Mouse (Mus musculus): Measurements from ENCODE around the gene Rps6ka5. TPM values are rescaled to one million over a fixed set of nuclear protein-coding genes. Genes with fewer than 3 reads are reported as not detected.

Rps6ka5 gene
- polyA plus RNA-seq, 1 experiment: 2.0 TPM

DNA sequence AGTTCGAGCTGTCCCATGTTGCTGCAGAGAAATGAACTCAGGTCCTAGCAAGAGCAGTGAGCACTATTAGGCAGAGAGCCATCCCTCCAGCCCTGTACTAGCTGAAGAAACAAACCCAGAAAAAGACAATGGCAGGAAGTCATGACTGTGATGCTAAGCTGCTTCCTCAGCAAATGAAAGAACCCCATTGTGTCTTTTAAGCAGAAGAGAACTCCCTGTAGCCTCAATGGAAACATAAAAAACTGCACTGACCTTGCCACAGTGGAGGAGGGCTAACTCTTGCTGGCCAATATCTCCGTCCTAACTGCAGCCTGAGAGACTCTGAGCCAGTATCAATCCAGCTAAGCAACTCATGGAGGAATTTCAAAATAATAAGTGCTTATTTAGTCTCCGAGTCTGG, 192.8 kb downstream of the Rps6ka5 start:
- DNase-seq: no peak
- 43% methylated on average over 3 of the region's 3 CpGs for whole genome bisulfite sequencing
- H3K4me3 ChIP-seq (replicated peaks; ENCODE audit: extremely low read depth, low read depth, low read length): no peak overlapping the region
- peaks cover 8% of the 10 kb centered on the region for H3K4me1 ChIP-seq (ENCODE audit: control insufficient read depth, insufficient read depth, low read length)
- TF ChIP-seq POLR2A (IDR thresholded peaks at IDR 0.05; ENCODE audit: borderline replicate concordance, extremely low read depth, low read depth, low read length) (no peak), CTCF (IDR thresholded peaks at IDR 0.05; ENCODE audit: insufficient read depth, low read length) (no peak)

DNA sequence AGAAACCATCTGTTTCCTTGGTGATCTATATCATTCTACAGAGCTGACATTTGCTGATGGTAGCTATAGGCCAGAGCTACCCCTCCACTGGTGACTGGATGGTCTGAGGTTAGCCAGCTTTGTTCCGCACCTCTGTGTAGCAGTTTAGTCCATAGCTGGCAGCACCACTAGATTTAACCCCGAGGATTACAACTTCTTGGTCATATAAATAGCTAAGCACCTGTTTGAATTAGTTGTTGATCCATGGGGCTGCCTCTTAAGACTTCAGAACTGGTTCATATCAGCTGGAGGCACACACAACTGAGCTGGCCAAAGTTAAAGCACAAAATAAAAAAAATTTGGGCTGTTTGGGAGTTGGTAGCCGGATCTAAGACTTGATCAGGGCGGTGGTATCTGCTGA, 193.6 kb downstream of the Rps6ka5 start:
- Histone ChIP-seq H3K4me1 (ENCODE audit: control insufficient read depth, insufficient read depth, low read length) (peaks cover 2% of the 10 kb centered on the region), H3K4me3 (replicated peaks; ENCODE audit: extremely low read depth, low read depth, low read length) (no peak overlapping the region)
- no peak for TF ChIP-seq POLR2A (IDR thresholded peaks at IDR 0.05; ENCODE audit: borderline replicate concordance, extremely low read depth, low read depth, low read length)
- TF ChIP-seq CTCF (IDR thresholded peaks at IDR 0.05; ENCODE audit: insufficient read depth, low read length): no peak
- WGBS: 87% methylated on average over 4 of the region's 4 CpGs
- DNase-seq: no peak

DNA sequence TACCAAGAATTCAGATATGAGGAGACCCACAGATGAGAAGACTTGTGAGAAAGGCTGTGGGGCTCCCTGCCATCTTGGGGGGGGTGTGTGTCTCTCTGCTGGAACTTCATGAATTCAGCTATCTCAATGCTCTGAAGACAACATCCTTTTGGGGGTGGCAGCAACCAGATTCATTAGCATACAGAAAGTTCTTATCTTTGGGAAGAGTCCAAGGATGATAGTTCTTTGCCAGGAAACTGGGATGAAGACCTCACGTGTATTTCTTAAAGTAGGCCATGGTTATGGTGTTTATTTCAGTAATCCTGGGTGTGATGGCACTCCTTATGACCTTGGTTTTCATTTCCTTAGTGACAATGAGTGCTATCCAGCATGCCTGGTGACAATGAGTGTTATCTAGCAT, 195.0 kb downstream of the Rps6ka5 start:
- no peak for DNase-seq
- Histone ChIP-seq H3K4me1 (ENCODE audit: control insufficient read depth, insufficient read depth, low read length) (peaks cover 4% of the 10 kb centered on the region), H3K4me3 (replicated peaks; ENCODE audit: extremely low read depth, low read depth, low read length) (no peak overlapping the region)
- WGBS: 37% methylated on average over 1 of the region's 1 CpGs
- no peak for TF ChIP-seq POLR2A (IDR thresholded peaks at IDR 0.05; ENCODE audit: borderline replicate concordance, extremely low read depth, low read depth, low read length)
- no peak for TF ChIP-seq CTCF (IDR thresholded peaks at IDR 0.05; ENCODE audit: insufficient read depth, low read length)

DNA sequence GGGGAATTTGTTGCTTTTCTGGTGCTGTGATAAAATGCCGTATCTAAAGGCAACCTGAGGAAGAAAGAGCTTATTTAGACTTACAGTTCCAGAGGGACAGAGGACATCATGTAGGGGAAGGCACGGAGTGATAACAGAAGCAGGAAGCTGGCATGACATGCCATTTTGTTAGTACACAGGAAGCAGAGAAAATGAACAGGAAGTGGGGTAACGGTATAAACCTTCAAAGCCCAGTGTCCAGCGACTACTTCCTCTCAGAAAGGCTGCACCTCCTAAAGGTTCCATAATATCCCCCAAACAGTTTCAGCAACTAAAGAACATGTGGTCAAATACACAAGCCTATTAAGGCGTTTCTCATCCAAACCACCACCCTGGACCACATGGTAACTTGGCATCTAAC, 195.9 kb downstream of the Rps6ka5 start:
- DNase-seq: no peak
- no peak overlapping the region for H3K4me3 ChIP-seq (replicated peaks; ENCODE audit: extremely low read depth, low read depth, low read length)

DNA sequence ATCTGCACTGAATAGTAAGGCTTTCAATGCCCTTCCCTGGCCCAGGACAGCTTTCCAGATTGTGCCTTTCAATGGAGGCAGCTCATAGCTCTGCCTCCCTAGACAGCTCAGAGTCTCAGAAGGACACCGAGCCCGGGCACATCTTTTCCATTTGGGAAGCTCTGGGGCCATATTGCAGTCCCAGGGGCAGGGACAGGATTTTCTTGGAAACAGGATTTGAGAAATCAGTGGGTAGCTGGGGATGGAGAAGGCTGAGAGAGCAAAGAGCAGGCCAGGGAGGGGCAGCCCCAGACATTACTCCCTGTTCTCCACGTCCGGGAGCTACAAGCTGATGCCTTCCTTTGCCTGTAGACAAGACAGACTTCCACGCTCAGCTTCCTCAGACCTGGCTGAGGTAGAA, 197.1 kb downstream of the Rps6ka5 start:
- 92% methylated on average over 5 of the region's 5 CpGs for WGBS
- TF ChIP-seq POLR2A (IDR thresholded peaks at IDR 0.05; ENCODE audit: borderline replicate concordance, extremely low read depth, low read depth, low read length) (no peak), CTCF (IDR thresholded peaks at IDR 0.05; ENCODE audit: insufficient read depth, low read length) (no peak)
- H3K4me1 ChIP-seq (ENCODE audit: control insufficient read depth, insufficient read depth, low read length): peaks cover 4% of the 10 kb centered on the region
- no peak overlapping the region for H3K4me3 ChIP-seq (replicated peaks; ENCODE audit: extremely low read depth, low read depth, low read length)
- no peak for DNase-seq

More for the DNA sequence above, 195.9 kb downstream of the Rps6ka5 start:
- no peak for TF ChIP-seq POLR2A (IDR thresholded peaks at IDR 0.05; ENCODE audit: borderline replicate concordance, extremely low read depth, low read depth, low read length)
- TF ChIP-seq CTCF (IDR thresholded peaks at IDR 0.05; ENCODE audit: insufficient read depth, low read length): no peak
- 52% methylated on average over 5 of the region's 5 CpGs for WGBS
- peaks cover 4% of the 10 kb centered on the region for H3K4me1 ChIP-seq (ENCODE audit: control insufficient read depth, insufficient read depth, low read length)

DNA sequence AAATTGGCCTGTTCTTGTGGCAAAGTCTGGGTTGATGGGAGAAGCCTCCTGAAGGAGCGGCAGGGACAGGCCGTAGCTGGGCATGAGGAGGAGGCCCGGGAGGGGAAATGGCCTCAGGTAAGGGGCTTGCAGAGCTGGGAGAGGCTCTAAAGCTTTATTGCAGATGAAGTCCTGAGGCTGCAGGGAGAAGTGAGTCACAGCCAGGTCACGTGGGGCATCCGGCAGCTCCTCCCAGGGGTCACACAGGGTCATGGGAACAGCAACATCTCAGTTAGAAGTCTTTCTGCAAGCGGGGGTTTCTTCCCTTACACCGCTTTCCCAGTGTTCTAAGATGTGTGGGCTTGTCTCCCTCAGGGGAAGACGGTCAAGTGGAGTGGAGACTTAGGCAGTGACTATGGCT, 197.6 kb downstream of the Rps6ka5 start:
- no peak overlapping the region for H3K4me3 ChIP-seq (replicated peaks; ENCODE audit: extremely low read depth, low read depth, low read length)
- peaks cover 4% of the 10 kb centered on the region; the same call in 1 of the 2 replicates for H3K4me1 ChIP-seq (ENCODE audit: control insufficient read depth, insufficient read depth, low read length)
- 50% methylated on average over 8 of the region's 8 CpGs for WGBS
- no peak for DNase-seq
- TF ChIP-seq CTCF (IDR thresholded peaks at IDR 0.05; ENCODE audit: insufficient read depth, low read length) (no peak), POLR2A (IDR thresholded peaks at IDR 0.05; ENCODE audit: borderline replicate concordance, extremely low read depth, low read depth, low read length) (no peak)

DNA sequence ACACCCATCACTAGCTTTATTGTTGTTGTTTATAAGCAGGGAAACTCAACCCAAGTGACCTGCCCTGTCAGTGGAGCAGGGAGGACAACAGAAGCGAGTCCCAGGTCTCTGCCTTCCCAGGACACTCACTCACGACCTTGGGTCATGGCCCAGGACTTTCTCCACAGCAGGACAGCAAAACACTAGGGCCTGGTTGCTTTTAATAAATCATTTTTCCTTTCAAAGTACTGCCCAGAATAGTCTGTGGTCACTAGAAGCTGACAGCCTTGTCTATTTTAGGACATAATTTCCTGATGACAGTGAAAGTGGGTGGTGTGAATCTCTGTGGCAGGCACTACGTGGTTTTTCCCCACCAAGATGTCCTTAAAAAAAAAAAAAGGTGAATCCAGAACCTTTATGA, 198.5 kb downstream of the Rps6ka5 start:
- 51% methylated on average over 3 of the region's 3 CpGs for WGBS
- Histone ChIP-seq H3K4me3 (replicated peaks; ENCODE audit: extremely low read depth, low read depth, low read length) (no peak overlapping the region), H3K4me1 (ENCODE audit: control insufficient read depth, insufficient read depth, low read length) (peaks cover 4% of the 10 kb centered on the region; the same call in 1 of the 2 replicates)
- TF ChIP-seq CTCF (IDR thresholded peaks at IDR 0.05; ENCODE audit: insufficient read depth, low read length) (no peak), POLR2A (IDR thresholded peaks at IDR 0.05; ENCODE audit: borderline replicate concordance, extremely low read depth, low read depth, low read length) (no peak)
- no peak for DNase-seq

DNA sequence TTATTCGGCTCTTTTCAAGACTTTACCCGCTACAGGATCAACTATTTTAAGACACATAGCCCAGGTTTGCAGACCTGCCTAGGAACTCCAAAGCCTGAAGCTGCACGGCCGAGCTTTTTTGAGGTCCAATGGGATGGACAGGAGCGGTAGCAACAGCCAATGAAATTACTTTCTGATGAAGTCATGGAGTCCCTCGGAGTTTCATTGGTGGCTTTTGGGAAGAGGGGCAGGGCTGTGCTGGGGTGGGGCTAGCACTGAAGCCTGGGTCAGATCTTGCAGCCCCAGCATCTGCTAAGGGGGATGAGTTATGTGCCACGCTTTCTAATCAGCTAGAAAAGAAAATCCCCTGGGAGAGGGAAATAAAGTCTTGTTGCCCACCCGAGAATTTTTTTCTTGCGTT, 199.0 kb downstream of the Rps6ka5 start:
- Histone ChIP-seq H3K4me3 (replicated peaks; ENCODE audit: extremely low read depth, low read depth, low read length) (peak overlapping the region; percentile 31), H3K4me1 (ENCODE audit: control insufficient read depth, insufficient read depth, low read length) (peaks cover 4% of the 10 kb centered on the region; the same call in 1 of the 2 replicates)
- peak; percentile 47 for DNase-seq
- WGBS: 19% methylated on average over 9 of the region's 9 CpGs
- TF ChIP-seq CTCF (IDR thresholded peaks at IDR 0.05; ENCODE audit: insufficient read depth, low read length): no peak
- no peak for TF ChIP-seq POLR2A (IDR thresholded peaks at IDR 0.05; ENCODE audit: borderline replicate concordance, extremely low read depth, low read depth, low read length)

DNA sequence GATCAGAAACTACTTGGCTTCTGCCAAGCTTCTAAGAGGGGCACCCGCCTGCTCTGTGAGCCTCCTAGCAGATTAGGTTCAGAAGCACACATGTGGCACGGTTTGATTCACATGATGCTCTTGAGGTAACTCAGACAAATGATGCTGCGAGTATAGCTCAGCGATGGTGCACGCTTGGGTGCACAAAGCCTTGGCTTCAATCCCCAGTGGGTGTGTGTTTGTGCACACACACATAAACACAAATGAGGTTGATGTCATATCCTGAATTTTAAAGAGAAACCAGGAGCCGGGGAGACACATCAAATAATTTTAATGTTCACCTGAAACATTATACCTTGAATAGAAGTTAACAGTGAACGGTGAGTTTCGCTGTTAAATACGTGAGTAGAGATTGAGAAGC, 199.5 kb downstream of the Rps6ka5 start:
- no peak for DNase-seq
- TF ChIP-seq CTCF (IDR thresholded peaks at IDR 0.05; ENCODE audit: insufficient read depth, low read length): no peak
- TF ChIP-seq POLR2A (IDR thresholded peaks at IDR 0.05; ENCODE audit: borderline replicate concordance, extremely low read depth, low read depth, low read length): no peak
- Histone ChIP-seq H3K4me1 (ENCODE audit: control insufficient read depth, insufficient read depth, low read length) (peaks cover 4% of the 10 kb centered on the region; the same call in 1 of the 2 replicates), H3K4me3 (replicated peaks; ENCODE audit: extremely low read depth, low read depth, low read length) (no peak overlapping the region)
- WGBS: 51% methylated on average over 9 of the region's 9 CpGs

DNA sequence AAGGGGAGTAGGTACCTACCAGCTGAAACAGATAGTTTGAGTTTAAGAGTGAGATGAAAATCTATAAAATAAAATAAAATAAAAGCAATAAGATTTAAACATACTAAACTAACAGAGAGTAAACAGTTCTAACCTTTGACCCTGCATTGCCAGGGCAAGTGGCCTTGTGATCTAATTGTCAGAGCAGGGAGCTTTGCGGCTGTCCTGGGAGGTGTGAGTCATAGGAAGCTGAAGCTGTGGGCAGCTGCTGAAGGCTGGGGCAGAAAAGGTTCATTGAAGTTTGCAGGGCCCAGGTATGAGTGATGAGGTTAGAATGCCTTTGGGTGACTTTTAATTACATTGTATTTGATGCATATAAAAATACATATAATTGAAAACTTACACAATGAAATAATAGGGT, 200.8 kb downstream of the Rps6ka5 start:
- 40% methylated on average over 1 of the region's 1 CpGs for WGBS
- no peak overlapping the region for H3K4me3 ChIP-seq (replicated peaks; ENCODE audit: extremely low read depth, low read depth, low read length)
- no peak for DNase-seq
- TF ChIP-seq CTCF (IDR thresholded peaks at IDR 0.05; ENCODE audit: insufficient read depth, low read length): no peak
- no peak for TF ChIP-seq POLR2A (IDR thresholded peaks at IDR 0.05; ENCODE audit: borderline replicate concordance, extremely low read depth, low read depth, low read length)
- peaks cover 4% of the 10 kb centered on the region; the same call in 1 of the 2 replicates for H3K4me1 ChIP-seq (ENCODE audit: control insufficient read depth, insufficient read depth, low read length)
